20 mouse cellular contexts compared by ENCODE assay signal in the genomic region with DNA sequence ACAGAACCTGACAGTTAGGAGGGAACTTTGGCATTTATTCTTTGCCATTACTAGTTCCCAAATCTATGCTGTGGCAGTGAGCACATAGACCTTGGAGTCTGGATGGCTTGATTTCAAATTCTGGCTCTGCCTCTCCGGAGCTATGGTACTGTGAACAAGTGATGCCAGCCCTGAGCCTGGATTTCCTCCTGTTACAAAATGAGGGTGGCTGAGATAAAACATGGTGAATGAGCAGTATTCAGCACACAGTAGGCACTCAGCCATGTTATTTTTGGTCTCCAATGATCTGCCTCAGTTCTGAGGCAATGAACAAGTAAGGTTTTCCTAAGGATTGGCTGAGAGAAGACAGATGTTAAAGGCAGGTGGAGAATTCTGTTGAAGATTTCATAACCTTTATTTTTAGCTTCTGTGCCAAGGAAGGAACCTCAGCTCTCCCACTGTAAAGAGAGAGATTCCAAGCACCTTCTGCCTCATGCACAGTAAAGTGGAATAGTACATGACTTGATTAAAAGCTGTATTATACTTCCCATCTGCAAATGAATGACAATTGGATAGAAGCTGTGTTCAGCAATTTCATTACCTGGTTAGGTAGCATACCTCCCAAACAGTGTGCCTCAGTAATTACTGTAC.
DNase-seq lines count a peak whose midpoint lies in the region; TF ChIP-seq lines count a peak whose summit lies in the region.
"Had no signal": no experiment of that assay in that cellular context is flagged by ENCODE, and none has a peak within 500 bp of the region (broad histone marks: within the 10 kb centered on the region; RNA-seq: fewer than 3 reads in every experiment).

No protein-coding gene starts in this region.

- DNase-seq in layer of hippocampus, adult 8-10 months (ENCODE audit: low spot score in 2 of 2): peak; percentile 6 to 17
- no peak for DNase-seq in layer of hippocampus, postnatal 36 days
- DNase-seq in layer of hippocampus, adult 9-11 months: peak; percentile 37
- DNase-seq in left cerebral cortex, postnatal 36 days (ENCODE audit: low spot score in 2 of 2): peak; percentile 24 to 39
- no peak for DNase-seq in kidney, postnatal 10 days
- no peak for DNase-seq in ovary, adult 18-20 months (ENCODE audit: low spot score)
- DNase-seq: adrenal gland, adult 8-10 months; cerebellum, adult 9-10 months; gastrocnemius, postnatal 10 days; heart, postnatal 10 days; kidney, postnatal 36 days; liver, embryonic 13.5 days; lung, adult 2 months; lung, postnatal 14 days had no signal

- H3K27ac ChIP-seq in cortical plate, adult 2 months (ENCODE audit: insufficient read depth, low read length): peak overlapping the region; percentile 22
- H3K27ac ChIP-seq: embryonic facial prominence, embryonic 10.5 days; hindbrain, postnatal 0 days; liver, embryonic 13.5 days; midbrain, embryonic 12.5 days; stomach, postnatal 0 days had no signal

- no peak overlapping the region for H3K4me3 ChIP-seq in cortical plate, adult 2 months (ENCODE audit: insufficient read depth, low read length)
- H3K4me3 ChIP-seq: embryonic facial prominence, embryonic 10.5 days; heart, embryonic 12.5 days; liver, embryonic 13.5 days; midbrain, embryonic 12.5 days had no signal

- TF ChIP-seq POLR2A in cortical plate, adult 2 months (IDR thresholded peaks at IDR 0.05; ENCODE audit: extremely low read depth, insufficient read depth, low read length): no peak

- intact Hi-C loops in left cerebral cortex, postnatal 36 days (cut with DNase I): no loop called here

- no peak for TF ChIP-seq CTCF in cortical plate, adult 2 months (IDR thresholded peaks at IDR 0.05; ENCODE audit: extremely low read depth, insufficient read depth, low read length)

- H3K4me1 ChIP-seq in cortical plate, adult 2 months (ENCODE audit: control insufficient read depth, insufficient read depth, low read length): peaks cover 1% of the 10 kb centered on the region; the same call in 1 of the 2 replicates
- H3K4me1 ChIP-seq: embryonic facial prominence, embryonic 10.5 days; heart, embryonic 12.5 days; liver, embryonic 13.5 days; midbrain, embryonic 12.5 days had no signal

Comparison
In these comparisons a context has a peak if more than half of its experiments do, and no peak if none do; other contexts are left out.
1. DNase-seq: peak in layer of hippocampus, adult 8-10 months (2 of 2), layer of hippocampus, adult 9-11 months (single experiment) and left cerebral cortex, postnatal 36 days (2 of 2); none in layer of hippocampus, postnatal 36 days (0 of 2), kidney, postnatal 10 days (single experiment) and ovary, adult 18-20 months (single experiment).